Mouse (Mus musculus) heart, embryonic 12.5 days (tissue): Measurements from ENCODE around the gene Ankrd33. TPM values are rescaled to one million over a fixed set of nuclear protein-coding genes. Genes with fewer than 3 reads are reported as not detected.

ENCODE experiments used
- ATAC-seq: fragments of 200-750 bp; cut with Nextera tagmentation; 2 replicates; pipeline ENCODE4 v1.8.0; 2017; ENCODE audit warnings: moderate TSS enrichment, moderate library complexity; ENCODE audit not compliant: insufficient number of reproducible peaks, low FRiP score
- H3K27ac ChIP-seq: fragments of 300-500 bp; sonication (generic); 2 replicates; pipeline ENCODE4 v1.5.1; 2016; ENCODE audit warnings: mild to moderate bottlenecking, moderate library complexity; ENCODE audit not compliant: poor library complexity, severe bottlenecking
- H3K27me3 ChIP-seq: fragments of 300-500 bp; sonication (generic); replicated peaks from 2 replicates; pipeline ENCODE4 v1.6.1; 2016; ENCODE audit warnings: mild to moderate bottlenecking, moderate library complexity
- H3K36me3 ChIP-seq: fragments of 300-500 bp; sonication (generic); 2 replicates; pipeline ENCODE4 v1.6.1; 2016; ENCODE audit warnings: mild to moderate bottlenecking, moderate library complexity
- H3K4me1 ChIP-seq: fragments of 300-500 bp; sonication (generic); replicated peaks from 2 replicates; pipeline ENCODE4 v1.6.1; 2016; ENCODE audit warnings: mild to moderate bottlenecking
- H3K4me2 ChIP-seq: fragments of 300-500 bp; sonication (generic); 2 replicates; pipeline ENCODE4 v1.6.1; 2016; ENCODE audit warnings: mild to moderate bottlenecking, moderate library complexity
- H3K4me3 ChIP-seq: fragments of 300-500 bp; sonication (generic); 2 replicates; pipeline ENCODE4 v1.5.1; 2016; ENCODE audit warnings: mild to moderate bottlenecking
- H3K9ac ChIP-seq: fragments of 300-500 bp; sonication (generic); 2 replicates; pipeline ENCODE4 v1.6.1; 2016; ENCODE audit warnings: mild to moderate bottlenecking, moderate library complexity
- H3K9me3 ChIP-seq: fragments of 300-500 bp; sonication (generic); replicated peaks from 2 replicates; pipeline ENCODE4 v1.6.1; 2016; ENCODE audit warnings: mild to moderate bottlenecking, moderate library complexity
- WGBS: fragments of 180-500 bp; shearing (Covaris S2); methylation state at CpG from one replicate; pipeline ENCODE4 v1.1.7; 2016; 5-methylcytosine and 5-hydroxymethylcytosine counted together
- polyA plus RNA-seq: library from polyadenylated mRNA; unstranded; fragments of >200 nt; fragmentation: Nextera tagmentation; extraction: Ambion mirVana; gene quantifications from 2 replicates; pipeline ENCODE4 v1.2.1, GENCODE M21; 2016

The Ankrd33 gene
- polyA plus RNA-seq, 1 experiment from 2014 or later, result not detected

- H3K9ac ChIP-seq, result 0 out of 2 replicates have a peak overlapping the region, but pooled peaks have one; percentile 28
- no peak overlapping the region for H3K27ac ChIP-seq
- H3K27me3 ChIP-seq, result peaks cover 33% of the 10 kb centered on the region
- no peak overlapping the region for H3K4me3 ChIP-seq
- ATAC-seq, result no peak
- H3K4me2 ChIP-seq, result 0 out of 2 replicates have a peak overlapping the region, but pooled peaks have one; percentile 11
- H3K36me3 ChIP-seq, result no peaks in the 10 kb centered on the region
- peaks cover 59% of the 10 kb centered on the region for H3K4me1 ChIP-seq
- WGBS, result 7% methylated on average over 12 of the region's 12 CpGs
- H3K9me3 ChIP-seq, result no peaks in the 10 kb centered on the region; the same call in 1 of the 2 replicates
Measured at GRCm38 (mm10) chr15:101139885-101140284, 24.3 kb downstream of the Ankrd33 start.

GRCm38 (mm10) chr15:101140587-101140986 is 25.0 kb downstream of the Ankrd33 start:
- H3K9ac ChIP-seq, result no peak overlapping the region
- no peak overlapping the region for H3K4me3 ChIP-seq
- peaks cover 63% of the 10 kb centered on the region for H3K4me1 ChIP-seq
- peak overlapping the region; percentile 13; the same call in 1 of the 2 replicates for H3K4me2 ChIP-seq
- H3K36me3 ChIP-seq, result no peaks in the 10 kb centered on the region
- ATAC-seq, result no peak
- 20% methylated on average over 6 of the region's 6 CpGs for WGBS
- H3K9me3 ChIP-seq, result no peaks in the 10 kb centered on the region; the same call in 1 of the 2 replicates
- peaks cover 26% of the 10 kb centered on the region for H3K27me3 ChIP-seq
- H3K27ac ChIP-seq, result 0 out of 2 replicates have a peak overlapping the region, but pooled peaks have one; percentile 9

DNA sequence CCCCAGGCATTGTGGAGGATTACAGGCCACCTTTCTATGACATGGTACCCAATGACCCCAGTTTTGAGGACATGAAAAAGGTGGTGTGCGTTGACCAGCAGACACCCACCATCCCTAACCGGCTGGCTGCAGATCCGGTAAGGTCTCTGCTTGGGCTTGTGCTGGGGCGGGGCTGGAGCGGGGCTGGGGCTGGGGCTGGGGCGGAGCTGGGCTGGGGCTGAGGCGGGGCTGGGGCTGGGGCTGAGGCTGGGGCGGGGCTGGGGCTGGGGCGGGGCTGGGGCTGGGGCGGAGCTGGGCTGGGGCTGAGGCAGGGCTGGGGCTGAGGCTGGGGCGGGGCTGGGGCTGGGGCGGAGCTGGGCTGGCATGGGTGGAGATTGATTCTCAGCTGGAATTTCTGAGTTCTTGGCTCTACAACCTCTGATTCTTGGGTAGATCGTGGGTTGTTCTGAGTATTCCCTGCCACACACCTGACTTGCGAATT is 25.5 kb downstream of the Ankrd33 start:
- Histone ChIP-seq H3K9ac (no peak overlapping the region), H3K27me3 (peaks cover 21% of the 10 kb centered on the region), H3K27ac (no peak overlapping the region), H3K4me3 (no peak overlapping the region), H3K4me1 (peaks cover 66% of the 10 kb centered on the region), H3K36me3 (no peaks in the 10 kb centered on the region), H3K4me2 (peak overlapping the region; percentile 13; the same call in 1 of the 2 replicates), H3K9me3 (no peaks in the 10 kb centered on the region; the same call in 1 of the 2 replicates)
- 5% methylated on average over 10 of the region's 14 CpGs for whole genome bisulfite sequencing
- ATAC-seq, result peak; percentile 86

- 0 out of 2 replicates have a peak overlapping the region, but pooled peaks have one; percentile 47 for H3K4me2 ChIP-seq
- 52% methylated on average over 8 of the region's 8 CpGs for WGBS
- ATAC-seq, result no peak
- H3K9me3 ChIP-seq, result no peaks in the 10 kb centered on the region
- no peak overlapping the region for H3K4me3 ChIP-seq
- H3K27me3 ChIP-seq, result peaks cover 11% of the 10 kb centered on the region
- H3K27ac ChIP-seq, result no peak overlapping the region
- no peaks in the 10 kb centered on the region for H3K36me3 ChIP-seq
- no peak overlapping the region for H3K9ac ChIP-seq
- H3K4me1 ChIP-seq, result peaks cover 82% of the 10 kb centered on the region
Measured at GRCm38 (mm10) chr15:101142672-101143071, 27.1 kb downstream of the Ankrd33 start.

DNA sequence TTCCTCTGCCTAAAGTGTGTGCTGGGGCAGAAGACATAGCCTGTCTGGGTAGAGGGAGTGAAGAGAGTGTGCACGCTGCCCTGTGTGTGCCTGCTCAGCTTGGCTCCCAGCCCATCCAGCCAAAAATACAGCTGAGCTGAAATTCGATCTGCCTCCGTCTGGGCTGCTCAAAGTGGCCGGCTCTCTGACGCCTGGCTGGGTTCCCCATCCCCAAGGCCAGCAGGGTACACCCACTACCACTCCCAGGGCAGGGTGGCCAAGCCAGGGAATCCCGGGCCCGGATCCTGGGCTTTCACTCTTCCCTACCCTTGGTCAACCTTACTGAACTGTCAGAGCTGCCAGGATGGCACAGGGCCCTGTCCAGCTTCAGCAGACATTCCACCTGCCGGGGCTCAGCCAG is 27.9 kb downstream of the Ankrd33 start:
- Histone ChIP-seq H3K4me3 (no peak overlapping the region), H3K9me3 (no peaks in the 10 kb centered on the region), H3K27ac (peak overlapping the region; percentile 55), H3K27me3 (0 out of 2 replicates have a peak, but pooled peaks cover 4% of the 10 kb centered on the region), H3K4me1 (peaks cover 84% of the 10 kb centered on the region), H3K36me3 (no peaks in the 10 kb centered on the region), H3K9ac (no peak overlapping the region), H3K4me2 (peak overlapping the region; percentile 47)
- peak; percentile 12; the same call in 1 of the 2 replicates for ATAC-seq
- 17% methylated on average over 8 of the region's 8 CpGs for WGBS

DNA sequence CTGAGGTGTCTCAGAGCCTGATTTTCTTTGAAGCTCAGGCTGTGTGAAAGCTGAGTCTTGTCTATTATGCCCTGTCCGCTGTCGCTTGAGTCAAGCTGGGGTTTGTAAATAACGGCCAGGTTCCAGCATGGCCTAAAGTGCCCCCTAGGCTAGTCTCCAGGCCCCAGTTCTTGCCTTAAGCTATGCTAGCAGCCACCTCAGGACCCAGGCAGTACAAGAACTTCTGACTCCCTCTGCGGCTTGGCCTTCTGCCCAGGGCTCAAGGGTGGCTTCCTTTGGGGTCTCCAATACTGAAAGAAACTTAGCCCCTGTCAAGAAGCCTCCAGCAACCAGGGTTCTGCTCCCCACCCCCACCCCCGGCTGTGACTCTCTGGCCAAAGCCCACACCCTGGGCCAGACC is 28.6 kb downstream of the Ankrd33 start:
- Histone ChIP-seq H3K36me3 (no peaks in the 10 kb centered on the region), H3K27me3 (0 out of 2 replicates have a peak, but pooled peaks cover 3% of the 10 kb centered on the region), H3K27ac (no peak overlapping the region), H3K4me3 (no peak overlapping the region), H3K4me1 (peaks cover 82% of the 10 kb centered on the region), H3K9me3 (no peaks in the 10 kb centered on the region), H3K4me2 (no peak overlapping the region), H3K9ac (no peak overlapping the region)
- ATAC-seq, result no peak
- WGBS, result 81% methylated on average over 5 of the region's 5 CpGs

DNA sequence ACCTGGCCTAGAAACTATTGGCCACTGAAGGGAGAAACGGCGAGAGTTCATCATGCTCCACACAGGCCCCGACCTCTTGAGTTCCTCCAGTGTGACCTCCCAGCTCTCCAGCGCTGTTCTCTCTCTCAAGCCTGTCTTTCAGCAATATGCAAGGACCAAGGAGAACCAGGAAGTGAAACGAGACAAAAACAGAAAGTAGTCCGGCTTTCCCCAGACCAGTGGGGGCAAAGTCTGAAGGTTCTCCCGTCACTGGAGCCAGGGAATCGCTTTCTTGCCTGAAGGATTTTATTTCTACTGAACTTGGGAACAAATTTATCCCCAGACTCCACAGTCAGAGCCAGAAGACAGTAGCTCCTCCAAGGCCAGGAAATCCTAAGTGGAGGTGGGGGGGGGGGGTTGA is 29.2 kb downstream of the Ankrd33 start:
- ATAC-seq, result no peak
- 76% methylated on average over 8 of the region's 8 CpGs for WGBS

GRCm38 (mm10) chr15:101145424-101146099 is 30.0 kb downstream of the Ankrd33 start:
- Histone ChIP-seq H3K27me3 (no peaks in the 10 kb centered on the region), H3K27ac (no peak overlapping the region), H3K9ac (peak overlapping the region; percentile 53; the same call in 1 of the 2 replicates), H3K9me3 (no peaks in the 10 kb centered on the region), H3K4me1 (peaks cover 68% of the 10 kb centered on the region), H3K4me3 (0 out of 2 replicates have a peak overlapping the region, but pooled peaks have one; percentile 3), H3K36me3 (no peaks in the 10 kb centered on the region), H3K4me2 (peak overlapping the region; percentile 58)
- WGBS, result 11% methylated on average over 19 of the region's 19 CpGs
- peak; percentile 85 for ATAC-seq

More for the DNA sequence above, 29.2 kb downstream of the Ankrd33 start:
- Histone ChIP-seq H3K9ac (no peak overlapping the region), H3K4me2 (peak overlapping the region; percentile 58; the same call in 1 of the 2 replicates), H3K36me3 (no peaks in the 10 kb centered on the region), H3K27me3 (no peaks in the 10 kb centered on the region), H3K27ac (no peak overlapping the region), H3K9me3 (no peaks in the 10 kb centered on the region), H3K4me3 (no peak overlapping the region), H3K4me1 (peaks cover 76% of the 10 kb centered on the region)

- Histone ChIP-seq H3K36me3 (no peaks in the 10 kb centered on the region), H3K4me2 (no peak overlapping the region), H3K27me3 (no peaks in the 10 kb centered on the region), H3K27ac (no peak overlapping the region), H3K4me3 (no peak overlapping the region), H3K9me3 (no peaks in the 10 kb centered on the region), H3K4me1 (peaks cover 62% of the 10 kb centered on the region), H3K9ac (peak overlapping the region; percentile 53; the same call in 1 of the 2 replicates)
- no peak for ATAC-seq
- WGBS, result 53% methylated on average over 15 of the region's 15 CpGs
Measured at GRCm38 (mm10) chr15:101146100-101146965, 30.8 kb downstream of the Ankrd33 start.

GRCm38 (mm10) chr15:101147115-101147909 is 31.8 kb downstream of the Ankrd33 start:
- Histone ChIP-seq H3K27me3 (no peaks in the 10 kb centered on the region), H3K4me2 (peak overlapping the region; percentile 41), H3K4me1 (peaks cover 62% of the 10 kb centered on the region), H3K9ac (no peak overlapping the region), H3K9me3 (no peaks in the 10 kb centered on the region), H3K36me3 (no peaks in the 10 kb centered on the region), H3K4me3 (no peak overlapping the region), H3K27ac (peak overlapping the region; percentile 40)
- no peak for ATAC-seq
- 14% methylated on average over 16 of the region's 16 CpGs for WGBS
